Comparison of ENCODE assay signal across 26 mouse cellular contexts in the genomic region with DNA sequence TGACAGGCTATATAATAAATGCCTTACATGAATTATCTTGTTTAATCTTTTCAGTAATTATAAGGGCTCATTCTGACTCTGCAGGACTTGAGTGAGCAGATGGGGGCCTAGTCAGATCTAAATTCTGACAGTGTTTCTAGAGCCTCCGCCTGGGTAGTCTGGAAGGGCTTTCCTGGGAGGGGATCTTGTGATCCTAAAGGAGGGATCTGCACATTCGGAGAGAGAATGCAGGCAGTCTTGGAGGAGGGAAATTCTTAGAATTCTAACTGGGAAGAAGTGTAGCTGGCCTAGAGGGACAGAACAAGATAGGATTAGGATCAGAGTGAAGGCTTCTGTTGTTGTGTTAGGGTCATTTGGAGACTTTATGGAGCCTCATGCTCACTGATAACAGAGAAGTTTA. TPM values are rescaled to one million over a fixed set of nuclear protein-coding genes. Genes with fewer than 3 reads are reported as not detected.
DNase-seq lines count a peak whose midpoint lies in the region; ATAC-seq and TF ChIP-seq lines count a peak whose summit lies in the region.
"Had no signal": no experiment of that assay in that cellular context is flagged by ENCODE, and none has a peak within 500 bp of the region (broad histone marks: within the 10 kb centered on the region; RNA-seq: fewer than 3 reads in every experiment).

No protein-coding gene starts in this region.

- 45% methylated on average over 2 of the region's 2 CpGs for WGBS in heart, embryonic 13.5 days
- 52% methylated on average over 2 of the region's 2 CpGs for WGBS in liver, embryonic 12.5 days (ENCODE audit: insufficient replicate concordance)
- WGBS in liver, embryonic 15.5 days (ENCODE audit: insufficient replicate concordance) = 48% methylated on average over 2 of the region's 2 CpGs

- 0 out of 2 replicates have a peak overlapping the region, but pooled peaks have one; percentile 53 for H3K9ac ChIP-seq in heart, embryonic 13.5 days
- H3K9ac ChIP-seq in liver, embryonic 12.5 days = peak overlapping the region; percentile 90; the same call in 1 of the 2 replicates
- 0 out of 2 replicates have a peak overlapping the region, but pooled peaks have one; percentile 2 for H3K9ac ChIP-seq in liver, embryonic 15.5 days

- intact Hi-C loops in heart, postnatal 10 days (cut with DNase I) = loop anchor here (5.0 kb wide), 1 partner anchor 40 kb away; no protein-coding TSS in a partner anchor

- no peak overlapping the region for H3K27ac ChIP-seq in heart, embryonic 13.5 days (replicated peaks)
- H3K27ac ChIP-seq in liver, embryonic 12.5 days = no peak overlapping the region
- no peak overlapping the region for H3K27ac ChIP-seq in cortical plate, adult 2 months (ENCODE audit: insufficient read depth, low read length)
- 0 out of 2 replicates have a peak overlapping the region, but pooled peaks have one; percentile 10 for H3K27ac ChIP-seq in liver, embryonic 15.5 days (replicated peaks)
- H3K27ac ChIP-seq: embryonic facial prominence, embryonic 15.5 days; limb, embryonic 13.5 days had no signal

- no peaks in the 10 kb centered on the region for H3K36me3 ChIP-seq in heart, embryonic 13.5 days
- H3K36me3 ChIP-seq in liver, embryonic 12.5 days = no peaks in the 10 kb centered on the region
- no peaks in the 10 kb centered on the region for H3K36me3 ChIP-seq in liver, embryonic 15.5 days (replicated peaks)
- H3K36me3 ChIP-seq: embryonic facial prominence, embryonic 15.5 days; limb, embryonic 13.5 days had no signal

- no peaks in the 10 kb centered on the region for H3K9me3 ChIP-seq in heart, embryonic 13.5 days
- no peaks in the 10 kb centered on the region for H3K9me3 ChIP-seq in liver, embryonic 12.5 days (replicated peaks)
- no peaks in the 10 kb centered on the region for H3K9me3 ChIP-seq in liver, embryonic 15.5 days (replicated peaks)
- H3K9me3 ChIP-seq: embryonic facial prominence, embryonic 15.5 days; limb, embryonic 13.5 days had no signal

- H3K4me3 ChIP-seq in heart, embryonic 13.5 days = no peak overlapping the region
- H3K4me3 ChIP-seq in liver, embryonic 12.5 days = no peak overlapping the region
- H3K4me3 ChIP-seq in cortical plate, adult 2 months (ENCODE audit: insufficient read depth, low read length) = peak overlapping the region; percentile 49; the same call in 1 of the 2 replicates
- H3K4me3 ChIP-seq in liver, embryonic 15.5 days (replicated peaks) = no peak overlapping the region

- TF ChIP-seq CTCF in cortical plate, adult 2 months (IDR thresholded peaks at IDR 0.05; ENCODE audit: extremely low read depth, insufficient read depth, low read length) = no peak

- peaks cover 6% of the 10 kb centered on the region for H3K27me3 ChIP-seq in heart, embryonic 13.5 days (replicated peaks)
- H3K27me3 ChIP-seq in liver, embryonic 12.5 days (replicated peaks) = 0 out of 2 replicates have a peak, but pooled peaks cover 7% of the 10 kb centered on the region
- H3K27me3 ChIP-seq in liver, embryonic 15.5 days = peaks cover 20% of the 10 kb centered on the region
- H3K27me3 ChIP-seq: embryonic facial prominence, embryonic 15.5 days had no signal

- TF ChIP-seq POLR2A in cortical plate, adult 2 months (IDR thresholded peaks at IDR 0.05; ENCODE audit: extremely low read depth, insufficient read depth, low read length) = no peak

- H3K4me2 ChIP-seq in heart, embryonic 13.5 days = peak overlapping the region; percentile 77; the same call in 1 of the 2 replicates
- H3K4me2 ChIP-seq in liver, embryonic 12.5 days = peak overlapping the region; percentile 95
- no peak overlapping the region for H3K4me2 ChIP-seq in liver, embryonic 15.5 days

- peaks cover 54% of the 10 kb centered on the region for H3K4me1 ChIP-seq in heart, embryonic 13.5 days
- peaks cover 54% of the 10 kb centered on the region for H3K4me1 ChIP-seq in liver, embryonic 12.5 days
- peaks cover 11% of the 10 kb centered on the region for H3K4me1 ChIP-seq in cortical plate, adult 2 months (ENCODE audit: control insufficient read depth, insufficient read depth, low read length)
- peaks cover 56% of the 10 kb centered on the region for H3K4me1 ChIP-seq in liver, embryonic 15.5 days (replicated peaks)

- ATAC-seq in heart, embryonic 13.5 days (ENCODE audit: extremely low read depth, insufficient number of reproducible peaks, low FRiP score, low TSS enrichment) = no peak
- no peak for ATAC-seq in liver, embryonic 12.5 days
- ATAC-seq in liver, embryonic 15.5 days (ENCODE audit: insufficient read depth) = no peak

- no peak for DNase-seq in heart, postnatal 10 days
- no peak for DNase-seq in liver
- DNase-seq in embryo, embryonic 9.5 days (ENCODE audit: extremely low spot score) = no peak
- DNase-seq in frontal cortex, postnatal 36 days (ENCODE audit: low spot score in 2 of 2) = no peak
- DNase-seq: adrenal gland, postnatal 36 days; heart, postnatal 4 days; kidney, adult 9 months; kidney, postnatal 36 days; lung, adult 2 months; right cerebral cortex, postnatal 4 days; thymus, adult 2 months had no signal

RNA-seq across cellular contexts. Expression of gene Ptpra, which starts 2.2 kb away (rescaled TPM):
- polyA plus RNA-seq in heart, embryonic 13.5 days (2015; fragmentation: Nextera tagmentation; extraction: Ambion mirVana) = 64.0 and 64.6 TPM in 2 replicates
- total RNA-seq in heart, postnatal 10 days (2021) = 10 to 100 TPM; 76.0 to 76.1 TPM
- 51.3 and 57.7 TPM in 2 replicates for polyA plus RNA-seq in liver, embryonic 12.5 days (2016; fragmentation: Nextera tagmentation; extraction: Ambion mirVana)
- polyA plus RNA-seq in cortical plate, adult 2 months (2012; rRNA removed) = 156 and 166 TPM in 2 replicates
- 30.0 and 30.7 TPM in 2 replicates for polyA plus RNA-seq in liver, embryonic 15.5 days (2015; fragmentation: Nextera tagmentation; extraction: Ambion mirVana)

RNA-seq across cellular contexts. Expression of gene Pced1a, which starts 27.8 kb away (rescaled TPM):
- polyA plus RNA-seq in heart, embryonic 13.5 days (2015; fragmentation: Nextera tagmentation; extraction: Ambion mirVana) = 7.0 and 7.1 TPM in 2 replicates
- 1 to 10 TPM; 5.0 to 6.2 TPM for total RNA-seq in heart, postnatal 10 days (2021)
- 5.2 and 5.7 TPM in 2 replicates for polyA plus RNA-seq in liver, embryonic 12.5 days (2016; fragmentation: Nextera tagmentation; extraction: Ambion mirVana)
- 24.6 and 27.9 TPM in 2 replicates for polyA plus RNA-seq in cortical plate, adult 2 months (2012; rRNA removed)
- 3.8 TPM in 2 replicates for polyA plus RNA-seq in liver, embryonic 15.5 days (2015; fragmentation: Nextera tagmentation; extraction: Ambion mirVana)

RNA-seq across cellular contexts. Expression of gene Vps16, which starts 28.1 kb away (rescaled TPM):
- polyA plus RNA-seq in heart, embryonic 13.5 days (2015; fragmentation: Nextera tagmentation; extraction: Ambion mirVana) = 51.8 and 55.4 TPM in 2 replicates
- 10 to 100 TPM; 30.9 to 32.6 TPM for total RNA-seq in heart, postnatal 10 days (2021)
- 54.9 and 64.5 TPM in 2 replicates for polyA plus RNA-seq in liver, embryonic 12.5 days (2016; fragmentation: Nextera tagmentation; extraction: Ambion mirVana)
- 101 and 118 TPM in 2 replicates for polyA plus RNA-seq in cortical plate, adult 2 months (2012; rRNA removed)
- polyA plus RNA-seq in liver, embryonic 15.5 days (2015; fragmentation: Nextera tagmentation; extraction: Ambion mirVana) = 35.0 and 43.4 TPM in 2 replicates

RNA-seq across cellular contexts. Expression of gene Tmem239, which starts 46.0 kb away (rescaled TPM):
- polyA plus RNA-seq in heart, embryonic 13.5 days (2015; fragmentation: Nextera tagmentation; extraction: Ambion mirVana) = 0.11 TPM in 1 of 2 replicates, not detected in the other
- total RNA-seq in heart, postnatal 10 days (2021) = not detected
- not detected in 2 replicates for polyA plus RNA-seq in liver, embryonic 12.5 days (2016; fragmentation: Nextera tagmentation; extraction: Ambion mirVana)
- not detected in 2 replicates for polyA plus RNA-seq in cortical plate, adult 2 months (2012; rRNA removed)
- polyA plus RNA-seq in liver, embryonic 15.5 days (2015; fragmentation: Nextera tagmentation; extraction: Ambion mirVana) = not detected in 2 replicates
- total RNA-seq: adrenal gland, postnatal 36 days; gastrocnemius, adult 8-10 months; granulocyte monocyte progenitor cell, adult 5-6 weeks; heart, postnatal 4 days; layer of hippocampus, postnatal 10 days; left cerebral cortex, postnatal 10 days; megakaryocyte-erythroid progenitor cell, adult 5-6 weeks had no signal
- polyA plus RNA-seq: embryonic facial prominence, embryonic 15.5 days; heart, embryonic 14.5 days; intestine, embryonic 14.5 days; limb, embryonic 13.5 days; lung, adult 2 months; stomach, embryonic 16.5 days; thymus, adult 2 months had no signal

RNA-seq across cellular contexts. Expression of gene 1700020A23Rik, which starts 47.2 kb away (rescaled TPM):
- not detected in 2 replicates for polyA plus RNA-seq in heart, embryonic 13.5 days (2015; fragmentation: Nextera tagmentation; extraction: Ambion mirVana)
- total RNA-seq in heart, postnatal 10 days (2021) = not detected
- not detected in 2 replicates for polyA plus RNA-seq in liver, embryonic 12.5 days (2016; fragmentation: Nextera tagmentation; extraction: Ambion mirVana)
- not detected in 2 replicates for polyA plus RNA-seq in cortical plate, adult 2 months (2012; rRNA removed)
- not detected in 2 replicates for polyA plus RNA-seq in liver, embryonic 15.5 days (2015; fragmentation: Nextera tagmentation; extraction: Ambion mirVana)
- total RNA-seq: adrenal gland, postnatal 36 days; gastrocnemius, adult 8-10 months; granulocyte monocyte progenitor cell, adult 5-6 weeks; heart, postnatal 4 days; layer of hippocampus, postnatal 10 days; left cerebral cortex, postnatal 10 days; megakaryocyte-erythroid progenitor cell, adult 5-6 weeks had no signal
- polyA plus RNA-seq: C2C12; heart, embryonic 14.5 days; intestine, embryonic 14.5 days; limb, embryonic 13.5 days; lung, adult 2 months; stomach, embryonic 16.5 days had no signal

Comparison
In these comparisons a context has a peak if more than half of its experiments do, and no peak if none do; other contexts are left out.
1. H3K9ac ChIP-seq: peak in every context shown above with its lines; median percentile 90 in liver, embryonic 12.5 days; 53 in heart, embryonic 13.5 days; 2 in liver, embryonic 15.5 days.